Mouse (Mus musculus): ENCODE measurements at regions not wholly inside any gene's neighbourhood (a gene's known extent, or its start where the extent isn't known, plus 50 kb on each side); places are given as distances from the start of the nearest gene placed in this dataset.

DNA sequence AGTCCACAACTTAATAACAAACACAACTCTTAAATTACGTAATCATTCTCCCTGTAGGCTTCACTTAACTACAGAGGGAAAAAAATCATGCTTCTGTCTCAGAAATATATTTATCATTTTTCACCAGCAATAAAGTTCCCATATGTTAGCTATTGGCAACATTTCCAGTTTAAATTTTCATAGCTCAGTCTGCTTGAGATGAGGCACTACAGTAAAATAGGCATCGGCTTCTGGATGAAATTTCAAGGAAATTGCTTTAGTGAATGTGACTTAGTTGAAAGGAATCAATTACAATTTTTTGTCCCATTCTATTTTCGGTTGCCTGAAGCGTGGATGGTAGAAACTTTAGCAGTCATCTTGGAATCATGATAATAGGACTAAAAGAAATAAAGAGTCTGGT is 262.1 kb upstream of the Gm8871 start:
- TF ChIP-seq POLR2A (IDR thresholded peaks at IDR 0.05; ENCODE audit: insufficient read depth, low read depth, low read length), result no peak
- TF ChIP-seq CTCF (IDR thresholded peaks at IDR 0.05), result no peak
